Mouse (Mus musculus): ENCODE data around the gene Ift172.

DNA sequence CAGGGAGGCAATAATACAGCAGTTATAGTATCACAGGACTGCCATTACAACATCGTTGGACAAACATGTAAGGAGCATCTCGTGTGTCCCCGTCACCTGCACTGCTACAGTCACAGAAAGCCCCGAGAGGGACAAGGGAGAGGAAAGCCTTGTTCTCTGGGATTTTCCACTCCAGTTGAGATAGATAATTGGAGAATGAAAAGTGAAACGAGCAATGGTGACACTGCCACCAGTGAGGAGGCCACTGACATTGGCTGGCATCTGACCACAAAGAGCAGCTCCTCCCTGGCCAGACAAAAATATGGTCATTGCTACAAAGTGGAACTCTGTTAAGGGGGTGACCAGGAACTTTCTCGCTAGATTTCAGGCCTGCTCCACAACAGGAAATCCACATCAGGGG lies 23.2 kb downstream of the Ift172 start:
- TF ChIP-seq TAL1 (IDR thresholded peaks at IDR 0.05; ENCODE audit: low read length) (no peak), GATA1 (IDR thresholded peaks at IDR 0.05; ENCODE audit: low read length) (no peak)

All from erythroblast, embryonic 14.5 days (primary cell).